Mouse (Mus musculus) adrenal gland, adult 2 months (tissue): ENCODE measurements around the gene Gmpr. TPM values are rescaled to one million over a fixed set of nuclear protein-coding genes. Genes with fewer than 3 reads are reported as not detected.
"Not testable (repeated sequence)": the region's sequence is repeated elsewhere in the genome, so short reads cannot be mapped to it uniquely, and the experiment has no call there.

Source experiments
- DNase-seq: peaks from one replicate; pipeline ENCODE4 v3.0.0; 2021
- long read RNA-seq: library from polyadenylated mRNA; stranded (forward); transcript quantifications from one replicate; pipeline ENCODE4 v2.0.0, GENCODE M21; 2021
- polyA plus RNA-seq: library from polyadenylated mRNA; depleted of rRNA; stranded (reverse); fragments of >200 nt; gene quantifications from 2 replicates; pipeline ENCODE4 v1.2.3, GENCODE M21; 2012; rRNA removed
- total RNA-seq, 2 experiments: library from RNA; stranded (reverse); gene quantifications; 2 replicates each; pipeline ENCODE4 v1.2.3; 2021

Gmpr gene
- total RNA-seq (100 to 1,000 TPM in 1 of 2 experiments, 10 to 100 TPM in 1; 57.8 to 114 TPM), polyA plus RNA-seq (22.8 and 34.2 TPM in 2 replicates)
- long read RNA-seq, transcript Gmpr-201 (9 exons, 1,580 nt): major isoform, 171 of 222 reads
- long read RNA-seq, partial matches to known transcripts: 37 of 222 reads
- long read RNA-seq, other reads (novel, unspliced or antisense): 14 of 222 reads

DNA sequence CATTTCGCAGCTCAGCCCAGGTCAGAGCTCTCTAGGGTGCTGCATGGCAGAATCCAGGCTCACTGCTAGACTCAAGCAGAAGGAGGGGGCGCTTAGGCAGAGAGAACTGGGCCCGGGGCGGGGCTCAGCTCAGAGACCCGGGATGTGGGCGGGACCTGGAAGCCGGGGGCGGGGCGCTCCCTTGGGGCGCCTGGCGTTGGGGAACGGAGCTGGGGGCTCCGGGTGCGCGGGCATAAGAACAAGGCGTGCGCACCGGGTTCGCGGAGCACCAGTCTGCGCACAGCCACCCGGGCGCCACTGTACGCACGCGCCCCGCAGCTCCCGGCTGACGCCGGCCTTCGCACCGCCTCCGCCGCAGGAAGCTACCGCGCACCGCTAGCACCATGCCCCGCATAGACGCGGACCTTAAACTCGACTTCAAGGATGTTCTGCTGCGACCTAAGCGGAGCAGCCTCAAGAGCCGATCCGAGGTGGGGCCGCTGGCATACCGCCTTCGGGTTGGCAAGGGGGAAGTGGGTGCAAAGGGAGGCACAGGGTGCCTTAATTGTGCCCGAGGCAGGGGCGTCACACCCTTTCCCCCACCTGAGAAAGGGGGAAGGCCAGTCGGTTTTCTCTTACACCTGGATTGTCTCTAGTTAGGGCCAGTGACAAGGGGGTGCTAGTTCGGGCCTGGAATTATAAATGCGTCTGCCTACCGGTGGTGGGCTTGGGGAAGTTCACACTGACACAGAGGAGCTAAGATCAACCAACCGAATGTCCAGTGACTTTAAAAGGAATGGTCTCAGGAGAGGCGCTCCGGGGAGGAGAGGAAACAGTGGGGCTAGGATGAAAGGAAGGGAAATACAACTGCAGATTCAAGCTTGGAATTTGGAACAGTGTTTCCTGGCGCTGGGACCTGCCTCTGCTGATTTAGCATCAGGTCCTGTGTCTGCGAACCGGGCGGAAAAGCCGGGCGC, at the start of gene Gmpr:
Gene Gmpr, plus strand, starts transcription at position 171 of the 956 bp plus-strand sequence.
- DNase-seq: peak; percentile 88

DNA sequence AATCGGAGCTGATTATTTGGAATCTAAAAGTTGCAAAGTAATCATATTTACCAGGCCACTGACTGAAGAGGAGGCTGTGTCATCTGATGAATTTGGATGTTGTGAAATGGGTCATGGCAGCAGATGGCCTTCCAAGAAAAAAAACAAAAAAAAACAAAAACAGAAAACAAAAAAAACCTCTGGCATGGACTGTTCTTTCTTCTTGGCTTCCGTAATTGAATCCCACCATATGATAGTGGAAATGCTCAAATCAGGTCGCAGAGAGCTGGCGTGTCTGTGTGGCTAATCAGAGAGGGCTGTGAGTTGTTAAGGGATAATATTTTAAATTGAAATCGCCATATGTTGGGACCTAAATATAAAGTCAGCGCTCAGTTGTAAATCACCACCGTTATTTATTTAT, 49.8 kb upstream of the Gmpr start:
- no peak for DNase-seq

DNA sequence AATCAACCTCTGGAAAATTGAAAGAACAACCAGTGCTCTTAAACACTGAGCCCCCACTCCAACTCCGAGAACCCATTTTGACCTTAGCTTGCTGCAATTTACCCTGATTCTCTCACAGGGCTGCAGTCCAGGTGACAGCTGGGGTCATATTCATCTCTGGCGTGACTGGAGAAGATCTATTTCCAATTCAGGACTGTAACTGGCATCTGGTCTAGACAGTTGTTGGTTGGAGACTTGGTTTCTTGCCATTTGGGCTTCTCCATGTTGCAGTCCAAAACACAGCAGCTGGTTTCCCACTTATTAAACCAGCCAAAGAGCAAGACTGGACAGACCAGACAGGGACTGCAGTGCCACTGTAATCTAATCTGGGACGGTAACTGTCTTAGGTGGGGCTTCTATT, 47.1 kb upstream of the Gmpr start:
- DNase-seq: no peak

DNA sequence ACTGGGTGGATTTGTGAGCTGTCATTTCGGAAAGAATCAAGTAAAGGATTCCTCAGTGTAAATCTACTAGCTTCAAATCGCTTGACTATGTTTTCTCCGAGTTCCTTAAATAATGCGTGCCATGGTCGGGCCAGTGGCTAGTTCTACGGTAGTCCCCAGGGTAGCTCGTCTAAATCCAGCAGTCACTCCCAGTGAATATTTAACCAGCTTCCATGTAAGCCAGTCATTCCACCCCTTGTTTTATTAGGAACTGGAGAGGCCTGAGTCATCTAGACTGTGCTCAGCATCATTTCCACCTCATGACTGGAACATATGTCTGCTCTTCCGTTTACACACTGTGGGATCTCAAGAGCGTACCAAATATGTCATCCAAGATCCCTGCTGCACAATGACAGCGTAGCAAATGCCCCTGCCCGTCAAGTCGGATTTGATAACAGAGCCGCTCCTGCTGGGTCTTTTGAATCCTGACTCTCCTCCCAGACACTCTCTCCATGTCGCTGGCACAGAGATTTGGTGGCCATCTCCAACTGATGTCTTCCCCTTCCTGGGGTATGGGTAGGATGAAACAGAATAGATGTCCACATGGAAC, 45.8 kb upstream of the Gmpr start:
- no peak for DNase-seq

DNA sequence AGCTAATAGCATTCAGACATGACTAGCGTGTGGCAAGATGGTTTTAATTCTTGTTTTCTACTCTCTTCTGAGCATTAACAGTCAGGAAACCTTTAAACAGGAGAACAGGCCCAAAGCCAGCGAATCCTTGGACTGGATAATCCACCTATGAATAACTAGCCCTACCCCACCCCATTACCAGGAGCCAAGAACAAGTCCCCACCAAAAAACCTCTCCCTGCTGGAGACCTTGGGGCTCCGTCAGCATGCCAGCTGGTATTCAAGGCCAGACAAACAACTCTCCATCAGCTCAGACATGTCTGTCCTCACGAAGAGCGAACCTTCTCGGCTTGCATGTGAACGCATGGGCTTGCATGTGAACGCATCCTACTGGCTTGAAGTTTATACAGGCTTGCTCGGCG, 41.6 kb upstream of the Gmpr start:
- DNase-seq: peak; percentile 66

DNA sequence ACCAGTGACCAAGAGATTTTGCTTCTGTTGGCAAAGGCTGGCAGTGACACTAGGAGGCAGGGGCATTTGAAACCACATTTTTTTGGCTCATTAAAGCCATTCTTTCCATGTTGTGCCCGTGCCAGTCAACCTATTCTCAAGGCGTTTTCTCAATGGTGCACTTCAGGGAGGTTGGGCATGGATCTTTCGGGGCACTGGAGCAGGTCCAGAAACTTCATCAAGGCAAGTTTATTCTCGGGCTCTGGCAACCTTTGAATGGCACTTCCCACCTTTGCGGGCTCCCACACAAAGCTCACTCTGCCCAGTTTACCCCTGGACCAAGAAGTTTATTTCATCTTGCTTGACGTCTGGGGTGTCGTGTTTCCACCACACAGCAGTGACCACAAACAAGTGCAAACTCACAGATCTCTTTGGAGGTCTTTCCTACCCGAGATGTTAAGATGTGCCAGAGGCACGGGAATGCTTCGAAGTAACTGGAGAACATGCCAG, 41.2 kb upstream of the Gmpr start:
- DNase-seq: no peak

DNA sequence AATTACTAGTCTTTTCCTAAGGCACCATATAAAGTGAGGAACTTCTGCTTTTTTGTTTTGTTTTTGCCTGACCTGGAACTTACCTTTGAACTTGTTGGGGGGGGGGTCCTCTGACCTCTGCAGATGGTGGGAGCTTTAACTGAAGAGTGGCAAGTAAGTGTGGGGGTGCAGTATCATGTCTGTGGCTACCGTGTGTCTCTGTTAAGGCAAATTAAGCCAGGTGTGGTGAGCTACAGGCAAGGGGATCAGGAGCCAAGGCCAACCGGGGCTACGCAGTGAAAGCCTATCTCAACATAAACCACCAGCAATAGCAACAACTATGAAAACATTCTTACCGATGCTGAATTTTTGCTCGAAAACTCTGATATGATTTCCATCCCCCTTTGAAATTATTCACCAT, 38.5 kb upstream of the Gmpr start:
- no peak for DNase-seq

DNA sequence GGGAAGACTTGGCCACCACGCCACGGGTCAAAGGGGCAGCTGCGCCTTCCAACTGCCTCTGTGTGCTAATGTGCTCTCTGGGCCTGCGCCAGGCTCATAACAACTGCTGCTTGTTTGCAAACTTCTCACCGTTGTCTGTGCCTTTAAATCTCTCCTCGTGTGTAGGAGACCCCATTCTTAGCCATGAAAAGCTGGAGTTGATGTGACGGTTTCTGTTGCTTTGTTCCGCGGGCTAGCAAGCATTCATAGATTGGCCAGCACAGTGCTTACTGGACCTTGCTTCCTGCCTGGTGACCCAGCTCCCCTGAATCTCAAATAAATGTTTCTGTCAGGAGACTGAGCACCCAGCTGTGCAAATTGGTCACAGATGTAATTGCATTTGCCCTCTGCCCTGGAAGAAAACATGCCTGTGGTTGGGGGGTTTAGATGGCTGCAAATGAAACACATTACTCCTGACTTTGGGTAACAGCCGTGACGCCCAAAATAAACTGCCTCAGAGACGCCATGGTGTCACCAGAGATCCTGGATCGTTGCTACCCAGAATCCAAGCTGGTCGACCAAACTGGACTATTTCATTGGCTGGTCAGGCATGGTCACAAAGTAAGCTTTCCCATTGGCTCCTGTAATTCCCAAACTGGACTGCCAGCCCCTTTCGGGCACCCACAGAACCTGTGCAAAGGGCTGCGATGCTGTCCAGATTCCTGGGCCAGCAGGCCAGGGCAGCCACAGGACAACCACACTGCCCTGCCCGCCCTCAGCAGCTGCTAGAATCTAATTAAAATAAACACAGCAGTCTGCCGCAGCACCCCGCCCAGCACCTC, 37.6 kb upstream of the Gmpr start:
- DNase-seq: peak; percentile 8

DNA sequence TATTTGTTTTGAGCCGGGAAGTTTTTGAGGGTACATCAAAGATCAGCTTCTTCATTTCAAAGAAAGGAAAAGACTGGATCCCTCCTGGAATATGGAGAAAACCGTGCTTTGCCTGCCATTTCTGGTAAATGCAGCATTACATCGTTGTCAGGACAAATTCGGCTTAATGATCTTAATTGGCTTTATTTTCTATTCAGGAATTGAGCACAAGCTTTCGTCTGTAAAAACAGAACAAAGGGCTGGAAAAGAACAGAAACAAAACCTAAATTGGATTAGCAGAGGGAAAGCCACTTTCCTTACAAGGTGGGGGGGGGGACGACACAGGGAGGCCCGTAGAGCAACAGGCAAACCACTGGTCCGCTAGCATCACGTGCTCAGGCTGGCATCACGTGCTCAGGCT, 33.9 kb upstream of the Gmpr start:
- DNase-seq: no peak

DNA sequence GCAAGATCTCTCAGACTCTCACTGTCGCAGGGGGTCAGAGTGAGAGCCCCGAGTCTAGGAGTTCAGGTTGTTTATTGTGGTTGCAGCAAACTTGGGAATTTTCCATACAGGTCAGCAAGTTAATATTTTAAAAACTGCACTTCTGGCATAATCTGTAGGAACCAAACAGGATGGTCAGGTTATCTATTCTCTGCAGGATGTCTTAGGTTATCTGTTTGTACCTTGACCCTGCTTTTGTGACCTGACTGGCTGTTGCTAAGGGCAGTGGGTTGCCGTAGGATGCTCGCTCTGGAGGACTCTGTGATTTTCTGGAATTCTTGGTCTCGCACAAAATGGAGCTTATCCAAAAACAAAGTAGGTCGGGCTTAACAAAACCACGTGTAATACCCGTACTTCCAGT, 31.9 kb upstream of the Gmpr start:
- DNase-seq: no peak

DNA sequence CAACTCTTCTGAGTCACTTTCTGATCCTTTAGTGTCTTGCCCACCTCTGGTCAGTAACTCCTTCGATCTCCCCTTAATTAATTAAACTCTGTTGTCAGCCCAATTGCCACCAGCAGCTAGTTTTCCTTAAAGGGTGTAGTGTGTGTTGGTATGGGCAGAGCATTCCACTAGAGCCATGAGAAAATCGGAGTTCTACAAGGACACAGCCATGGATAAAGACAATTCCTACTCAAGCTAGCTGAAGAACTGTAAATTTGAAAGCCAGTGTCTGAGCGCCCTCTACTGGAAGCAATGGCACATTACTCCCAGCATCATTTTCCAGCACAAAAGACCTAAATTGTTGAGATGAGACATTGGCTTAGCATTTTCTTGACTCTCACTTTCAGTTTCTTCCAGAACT, 30.1 kb upstream of the Gmpr start:
- DNase-seq: peak; percentile 71

DNA sequence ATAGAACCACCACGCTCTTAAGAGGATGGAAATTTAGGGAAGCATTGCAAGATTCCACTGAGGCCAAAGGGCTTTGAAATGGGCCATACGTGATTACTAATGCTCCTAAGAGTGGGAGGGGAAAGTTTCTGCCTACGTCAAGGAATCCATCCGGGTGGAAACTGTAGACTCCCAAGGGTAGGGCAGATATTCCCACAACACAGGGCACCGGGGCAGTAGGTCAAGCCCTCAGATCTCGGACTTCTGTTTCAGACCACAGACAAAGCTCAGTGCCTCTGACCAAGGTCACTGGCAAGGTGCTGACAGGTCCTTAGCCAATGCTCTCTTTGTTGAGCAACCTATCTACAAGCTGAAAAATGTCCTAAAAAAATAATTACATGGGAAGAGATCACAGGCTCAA, 27.3 kb upstream of the Gmpr start:
- peak; percentile 17 for DNase-seq

DNA sequence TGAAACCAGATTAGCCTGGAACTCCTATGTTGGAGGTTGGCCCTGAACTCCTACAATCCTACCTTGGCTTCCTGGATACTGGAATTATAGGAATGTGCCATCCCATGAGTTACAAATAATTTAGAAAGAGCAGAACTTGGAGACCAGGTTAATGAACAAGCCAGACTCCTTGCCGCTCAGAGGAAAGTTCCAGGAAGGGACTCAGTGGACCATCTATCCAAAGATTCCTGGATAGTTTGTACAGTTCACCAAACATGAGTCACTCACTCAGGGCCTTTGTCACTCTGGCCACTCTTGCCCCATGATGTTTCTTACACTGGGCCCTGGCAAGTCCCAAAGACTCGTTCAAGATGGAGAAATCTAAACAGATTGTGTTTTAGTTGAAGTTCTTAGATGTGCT, 24.0 kb upstream of the Gmpr start:
- no peak for DNase-seq

DNA sequence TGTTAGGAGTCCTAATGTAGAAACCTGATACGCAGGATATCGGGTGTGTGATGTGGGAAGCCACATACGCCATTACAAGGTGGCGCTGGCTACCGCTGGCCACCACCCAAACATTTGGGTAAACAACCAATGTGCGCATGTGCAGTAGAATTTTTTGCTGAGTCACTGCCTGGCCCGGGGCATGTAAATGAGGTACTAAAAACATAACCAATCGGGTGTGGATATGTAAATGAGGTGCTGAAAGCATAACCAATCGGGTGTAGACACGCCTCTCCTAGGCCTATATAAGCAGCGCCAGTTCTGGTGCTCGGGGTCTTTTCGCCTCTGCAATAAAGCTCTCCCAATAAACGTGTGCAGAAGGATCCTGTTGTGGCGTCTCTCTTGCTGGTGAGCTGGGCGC, 23.3 kb upstream of the Gmpr start:
- not testable (repeated sequence) for DNase-seq

DNA sequence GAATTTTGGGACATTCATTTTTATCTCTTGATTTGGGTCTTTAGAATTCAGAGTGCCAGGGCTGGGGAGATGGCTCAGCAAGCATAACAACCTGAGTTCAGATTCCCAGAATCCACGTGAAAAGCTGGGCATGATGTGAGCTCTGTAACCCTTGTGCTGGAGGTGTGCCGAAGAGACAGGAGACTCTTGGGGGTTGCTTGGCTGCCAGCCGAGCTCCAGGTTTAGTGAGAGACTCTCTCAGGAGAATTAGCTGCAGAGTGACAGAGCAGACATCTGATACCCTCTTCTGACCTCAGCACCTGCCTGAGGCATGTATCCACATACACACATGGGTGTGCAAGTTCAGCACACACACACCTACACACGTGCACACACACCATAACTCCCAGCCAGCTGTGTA, 21.6 kb upstream of the Gmpr start:
- DNase-seq: no peak

DNA sequence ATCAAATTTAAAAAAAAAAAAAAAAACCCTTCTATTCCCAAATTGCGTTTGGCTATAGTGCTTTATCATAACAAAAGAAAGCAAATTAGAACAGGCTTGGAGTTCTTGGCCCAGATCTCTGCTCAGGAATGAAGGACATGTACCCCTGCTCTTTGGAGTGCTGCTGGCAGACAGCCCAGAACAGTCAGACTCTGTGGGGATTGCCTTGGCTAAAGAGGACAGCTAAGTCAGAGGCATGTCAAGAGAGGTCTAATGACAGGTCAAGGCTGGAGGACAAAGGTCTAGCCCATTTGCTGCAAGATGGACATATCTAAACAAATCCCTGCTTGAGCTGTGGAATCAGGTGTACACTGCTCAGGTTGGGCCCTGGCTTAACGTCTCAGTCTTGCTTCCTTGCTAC, 20.6 kb upstream of the Gmpr start:
- peak; percentile 91 for DNase-seq

DNA sequence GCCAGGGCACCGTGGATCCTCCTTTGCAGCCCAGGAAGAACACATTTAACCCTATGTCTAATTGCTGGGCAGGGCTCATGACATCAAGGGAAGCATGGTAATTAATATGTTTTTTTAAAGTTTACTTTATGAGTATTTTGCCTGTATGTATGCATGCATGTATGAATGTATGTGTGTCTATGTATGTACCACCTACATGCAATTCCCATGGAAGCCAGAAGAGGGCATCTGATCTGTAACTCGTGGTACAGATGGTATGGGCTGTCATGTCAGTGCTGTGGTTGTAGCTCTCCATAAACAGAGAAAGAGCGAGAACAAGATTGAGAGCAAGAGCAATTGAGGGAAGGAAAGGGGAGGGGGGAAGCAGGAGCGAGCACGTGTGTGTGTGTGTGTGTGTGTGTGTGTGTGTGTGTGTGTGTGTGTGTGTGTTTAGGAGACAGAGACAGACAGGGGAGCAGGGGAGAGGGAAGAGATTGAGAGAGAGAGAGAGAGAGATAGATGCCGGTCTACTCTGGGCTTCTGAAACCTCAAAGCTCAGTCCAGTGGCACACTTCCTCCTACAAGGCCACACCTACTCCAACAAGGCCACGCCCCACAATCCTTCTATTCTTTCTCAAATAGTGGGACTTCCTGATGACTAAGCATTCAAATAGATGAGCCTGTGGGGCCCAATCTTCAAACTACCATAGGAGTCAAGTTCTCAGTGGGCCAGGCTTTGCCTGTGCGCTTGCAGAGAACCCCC, 15.1 kb upstream of the Gmpr start:
- DNase-seq: no peak

DNA sequence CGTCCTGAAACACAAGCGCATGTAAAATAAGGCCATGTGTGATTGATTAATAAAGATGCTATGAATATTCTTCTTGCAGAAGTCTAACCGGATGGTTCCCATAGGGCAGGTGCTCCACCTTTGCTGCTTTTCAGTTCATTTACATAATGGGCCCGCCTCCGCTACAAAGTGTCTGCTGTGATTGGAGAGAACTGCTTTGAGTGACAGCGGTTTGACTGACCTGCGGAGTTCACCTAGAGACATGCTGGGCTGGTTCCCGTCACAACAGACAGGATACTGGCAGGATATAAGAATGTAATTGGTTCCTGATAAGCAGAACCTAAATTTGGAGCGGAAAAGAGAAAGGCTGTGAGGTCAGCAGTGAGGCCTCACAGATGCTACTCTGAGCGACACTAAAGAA, 13.4 kb upstream of the Gmpr start:
- no peak for DNase-seq

DNA sequence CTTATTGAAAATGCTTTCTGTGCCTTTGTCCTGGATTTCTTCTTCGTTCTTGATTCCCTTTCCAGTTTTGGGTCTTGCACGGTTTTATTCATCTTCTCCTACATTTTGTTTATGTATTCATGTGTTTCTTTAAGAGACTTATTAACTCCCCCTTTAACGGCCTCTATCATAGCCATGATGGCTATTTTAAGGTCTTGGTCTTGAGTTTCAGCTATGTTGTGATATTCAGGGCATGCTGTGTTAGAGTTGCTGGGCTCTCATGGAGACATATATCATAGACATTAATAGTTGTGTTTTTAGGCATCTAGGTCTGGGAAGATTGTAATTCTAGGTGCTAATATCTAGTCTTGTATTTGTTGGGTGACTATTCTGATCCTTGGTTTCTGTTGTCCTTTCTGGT, 8.6 kb upstream of the Gmpr start:
- DNase-seq: no peak

DNA sequence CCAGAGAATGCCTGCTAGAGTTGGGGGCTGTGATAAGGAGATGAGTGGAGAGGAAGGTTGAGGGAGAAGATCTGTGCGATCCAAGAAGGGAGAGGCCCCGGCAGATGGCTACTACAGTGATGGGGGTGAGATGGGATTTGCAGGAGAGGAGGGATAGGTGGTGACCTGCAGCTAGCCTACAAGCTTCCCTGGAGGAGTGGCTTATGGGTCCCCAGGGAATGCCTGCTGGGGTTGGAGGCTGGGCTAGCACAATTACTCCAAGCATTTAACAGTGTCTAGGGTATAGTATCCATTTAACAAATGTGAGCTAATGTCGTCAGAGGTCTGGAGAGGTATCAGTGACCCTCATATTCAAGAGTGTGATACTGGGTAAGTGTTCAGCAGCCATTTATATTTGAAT, 7.9 kb upstream of the Gmpr start:
- no peak for DNase-seq

DNA sequence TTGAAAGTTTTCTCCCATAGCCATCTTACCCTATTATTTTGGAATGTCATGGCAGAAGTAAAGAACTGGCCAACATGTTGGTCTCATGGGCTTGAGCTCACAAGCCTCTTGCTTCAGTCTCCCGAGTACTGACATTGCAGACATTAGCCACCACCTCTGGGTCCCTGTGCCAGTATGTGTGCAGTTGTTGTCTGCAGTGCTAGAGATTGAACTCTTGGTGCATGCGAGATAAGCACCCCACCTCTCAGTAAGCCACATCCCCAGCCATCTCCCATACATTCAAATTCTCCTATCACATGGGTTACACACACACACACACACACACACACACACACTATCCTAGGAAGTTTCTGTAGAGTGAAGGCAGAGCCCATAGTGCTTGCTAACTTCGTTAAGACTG, 7.3 kb upstream of the Gmpr start:
- no peak for DNase-seq

DNA sequence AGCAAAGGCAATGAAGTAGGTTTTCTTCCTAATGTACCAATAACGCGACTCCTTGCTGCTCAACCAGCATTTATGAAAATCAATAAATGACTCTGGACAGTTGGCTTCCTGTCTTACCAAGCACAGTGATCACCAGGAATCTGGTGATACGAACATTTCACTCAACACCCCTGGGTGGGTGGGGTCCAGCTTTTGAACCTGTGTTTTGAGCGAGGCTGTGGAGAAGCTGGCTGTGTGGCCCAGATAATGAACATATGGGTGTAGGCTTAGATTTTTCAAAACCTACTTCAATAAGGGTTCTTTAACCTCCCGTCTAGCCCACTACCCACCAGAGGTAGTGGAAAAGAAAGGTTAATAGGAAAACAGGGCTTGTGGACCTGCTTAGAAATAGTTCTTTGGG, 4.5 kb upstream of the Gmpr start:
- no peak for DNase-seq
